Mouse (Mus musculus): ENCODE results near the gene Plekhn1. TPM values are rescaled to one million over a fixed set of nuclear protein-coding genes. Genes with fewer than 3 reads are reported as not detected.

Gene Plekhn1
- polyA plus RNA-seq, 1 experiment from 2014 or later = 29.2 TPM

DNA sequence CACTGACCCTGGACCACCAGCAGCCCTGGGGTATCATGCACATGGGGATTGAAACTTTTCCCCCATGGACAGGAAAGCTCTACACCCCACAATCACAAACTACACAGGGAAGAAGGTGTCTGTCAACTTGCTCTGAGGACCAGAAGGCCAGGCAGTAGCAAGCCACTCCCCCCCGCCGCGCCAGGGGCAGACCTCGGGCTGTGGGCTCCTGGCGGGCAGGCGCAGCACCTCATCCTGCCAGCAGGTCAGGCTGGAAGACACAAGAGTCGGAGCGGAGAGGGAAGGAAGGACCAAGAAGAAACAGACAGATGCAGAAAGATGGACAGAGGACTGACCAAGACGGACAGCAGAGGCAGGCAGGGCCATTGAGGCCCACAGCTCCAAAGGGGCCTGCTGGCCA, 57.0 kb downstream of the Plekhn1 start:
- no peaks in the 10 kb centered on the region for H3K27me3 ChIP-seq
- H3K36me3 ChIP-seq = peaks cover 100% of the 10 kb centered on the region
- no peak overlapping the region for H3K4me3 ChIP-seq (replicated peaks)
- ATAC-seq (ENCODE audit: insufficient number of reproducible peaks, insufficient read depth, low FRiP score, low TSS enrichment, low read depth) = no peak
- no peaks in the 10 kb centered on the region for H3K4me1 ChIP-seq (replicated peaks)
- H3K27ac ChIP-seq = no peak overlapping the region
- H3K4me2 ChIP-seq = no peak overlapping the region
- H3K9ac ChIP-seq (replicated peaks) = no peak overlapping the region
- H3K9me3 ChIP-seq = no peaks in the 10 kb centered on the region
- 88% methylated on average over 9 of the region's 9 CpGs for WGBS

DNA sequence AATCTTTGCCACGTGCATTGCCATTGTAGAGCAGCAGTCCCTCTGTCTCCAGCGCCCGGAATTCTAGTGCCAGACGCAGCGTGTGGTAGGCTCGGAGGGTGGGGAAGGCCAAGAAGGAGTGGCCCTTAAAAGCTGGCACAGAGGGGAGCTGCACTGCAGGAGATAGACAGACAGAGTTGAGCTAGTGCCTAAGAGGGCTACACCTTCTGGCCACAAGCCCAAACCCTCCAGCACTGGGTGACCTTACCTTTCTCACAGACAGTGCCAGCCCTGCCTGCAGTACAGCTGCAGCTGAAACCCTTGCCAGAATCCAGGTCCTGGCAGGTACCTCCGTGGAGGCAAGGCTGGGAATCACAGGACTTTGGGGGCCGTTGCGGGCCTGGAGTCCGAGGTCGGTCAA, 62.8 kb downstream of the Plekhn1 start:
- no peak overlapping the region for H3K9ac ChIP-seq (replicated peaks)
- no peaks in the 10 kb centered on the region for H3K4me1 ChIP-seq (replicated peaks)
- H3K36me3 ChIP-seq = peaks cover 100% of the 10 kb centered on the region
- H3K4me2 ChIP-seq = no peak overlapping the region
- H3K27me3 ChIP-seq = no peaks in the 10 kb centered on the region
- no peak overlapping the region for H3K4me3 ChIP-seq (replicated peaks)
- H3K27ac ChIP-seq = no peak overlapping the region
- ATAC-seq (ENCODE audit: insufficient number of reproducible peaks, insufficient read depth, low FRiP score, low TSS enrichment, low read depth) = no peak
- H3K9me3 ChIP-seq = no peaks in the 10 kb centered on the region
- WGBS = 97% methylated on average over 11 of the region's 11 CpGs

Small RNAs within 50 kb of the gene (microRNA-seq; reads per million reads assigned to microRNA genes)
- 6.0 reads per million, percentile 18 among the genes with 10 or more reads in this experiment for gene Mir7658

Other genes with a start within 250 kb of the Plekhn1 start
- 16.1 and 16.8 TPM in 2 replicates for gene B3galt6, start 242.2 kb downstream of the Plekhn1 start, polyA plus RNA-seq (2016; fragmentation: Nextera tagmentation; extraction: Ambion mirVana)
- gene Sdf4, start 242.0 kb downstream of the Plekhn1 start, polyA plus RNA-seq (2016; fragmentation: Nextera tagmentation; extraction: Ambion mirVana) = 131 and 139 TPM in 2 replicates
- 0.84 and 0.92 TPM in 2 replicates for gene Tnfrsf4, start 221.0 kb downstream of the Plekhn1 start, polyA plus RNA-seq (2016; fragmentation: Nextera tagmentation; extraction: Ambion mirVana)
- gene Tnfrsf18, start 208.7 kb downstream of the Plekhn1 start, polyA plus RNA-seq (2016; fragmentation: Nextera tagmentation; extraction: Ambion mirVana) = 1.8 and 1.9 TPM in 2 replicates
- 0.58 and 1.3 TPM in 2 replicates for gene Ttll10, start 175.4 kb downstream of the Plekhn1 start, polyA plus RNA-seq (2016; fragmentation: Nextera tagmentation; extraction: Ambion mirVana)
- 59.9 and 63.1 TPM in 2 replicates for gene 9430015G10Rik, start 124.9 kb downstream of the Plekhn1 start, polyA plus RNA-seq (2016; fragmentation: Nextera tagmentation; extraction: Ambion mirVana)
- gene Rnf223, start 104.3 kb downstream of the Plekhn1 start, polyA plus RNA-seq (2016; fragmentation: Nextera tagmentation; extraction: Ambion mirVana) = 0.63 and 0.86 TPM in 2 replicates
- gene Agrn, start 37.4 kb downstream of the Plekhn1 start, polyA plus RNA-seq (2016; fragmentation: Nextera tagmentation; extraction: Ambion mirVana) = 78.4 and 84.1 TPM in 2 replicates
- 0.40 and 0.95 TPM in 2 replicates for gene Isg15, start 34.0 kb downstream of the Plekhn1 start, polyA plus RNA-seq (2016; fragmentation: Nextera tagmentation; extraction: Ambion mirVana)
- gene AW011738, start 31.6 kb downstream of the Plekhn1 start, polyA plus RNA-seq (2016; fragmentation: Nextera tagmentation; extraction: Ambion mirVana) = 1.8 TPM in 2 replicates
- 0.45 and 0.66 TPM in 2 replicates for gene Perm1, start 19.0 kb downstream of the Plekhn1 start, polyA plus RNA-seq (2016; fragmentation: Nextera tagmentation; extraction: Ambion mirVana)
- gene Noc2l, start 1.2 kb upstream of the Plekhn1 start, polyA plus RNA-seq (2016; fragmentation: Nextera tagmentation; extraction: Ambion mirVana) = 94.1 and 96.3 TPM in 2 replicates
- gene Samd11, start 20.8 kb upstream of the Plekhn1 start, polyA plus RNA-seq (2016; fragmentation: Nextera tagmentation; extraction: Ambion mirVana) = 0.50 and 0.95 TPM in 2 replicates
- not detected in 2 replicates for gene Vmn2r-ps159, start 96.2 kb upstream of the Plekhn1 start, polyA plus RNA-seq (2016; fragmentation: Nextera tagmentation; extraction: Ambion mirVana)